Mouse (Mus musculus) erythroblast, embryonic 14.5 days (primary cell): ENCODE results near the gene Car10.

Experiments
- GATA1 ChIP-seq: IDR thresholded peaks from 2 replicates; pipeline ENCODE4 v1.6.1; 2012; ENCODE audit warnings: low read length, inconsistent platforms, mixed read lengths
- TAL1 ChIP-seq: IDR thresholded peaks from 3 replicates; pipeline ENCODE4 v1.6.1; 2012; ENCODE audit warnings: low read length, inconsistent platforms, mixed read lengths

- TF ChIP-seq GATA1 = no peak
- no peak for TF ChIP-seq TAL1
These were observed 75.9 kb downstream of the Car10 start for GRCm38 (mm10) chr11:93173533-93174308.
